Mouse (Mus musculus) hindlimb bud, embryonic 11.5 days (tissue): ENCODE measurements around the gene Fbxw4.

Experiments
- DNase-seq: peaks from one replicate; pipeline ENCODE4 v3.0.0-alpha.2; 2012; ENCODE audit warnings: low read depth, low spot score; ENCODE audit errors: extremely low spot score

Gene Fbxw4

DNA sequence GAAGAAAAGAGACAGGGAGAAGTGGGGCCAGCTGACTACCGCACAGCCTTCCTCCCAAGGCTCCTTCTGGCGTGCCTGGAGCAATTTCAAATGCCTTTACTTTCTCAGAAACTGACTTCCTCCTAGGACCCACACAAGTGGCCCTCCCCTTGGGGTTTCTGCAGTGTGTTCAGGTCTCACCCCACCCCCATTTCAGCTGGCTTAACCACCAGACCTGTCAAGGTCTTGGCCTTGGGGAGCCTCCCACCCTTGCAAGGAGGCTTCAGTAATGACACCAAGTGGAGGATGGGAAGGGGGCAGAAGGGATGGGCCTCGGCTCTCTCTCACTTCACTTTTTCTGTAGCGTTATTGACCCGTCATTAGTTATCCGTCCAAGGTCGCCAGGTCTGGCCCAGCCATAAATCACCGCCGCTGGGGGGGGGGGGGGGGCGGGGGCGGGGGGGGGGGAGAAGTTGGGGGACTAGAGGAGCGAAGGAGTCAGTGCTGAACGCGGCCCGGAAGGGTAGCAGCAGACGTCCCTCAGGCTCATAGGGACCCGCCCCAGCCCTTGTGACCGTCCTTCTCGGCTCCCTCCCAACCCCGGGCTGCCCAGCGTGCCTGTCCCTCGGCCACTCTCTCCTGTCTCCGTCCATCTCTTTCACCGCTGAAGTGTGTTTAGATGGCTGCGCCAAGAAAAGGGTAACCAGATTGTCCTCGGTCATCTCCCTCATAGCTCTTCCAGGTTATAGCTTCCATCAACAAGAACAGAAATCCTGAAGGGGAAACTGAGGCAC is 115.8 kb downstream of the Fbxw4 start:
- DNase-seq, result no peak

DNA sequence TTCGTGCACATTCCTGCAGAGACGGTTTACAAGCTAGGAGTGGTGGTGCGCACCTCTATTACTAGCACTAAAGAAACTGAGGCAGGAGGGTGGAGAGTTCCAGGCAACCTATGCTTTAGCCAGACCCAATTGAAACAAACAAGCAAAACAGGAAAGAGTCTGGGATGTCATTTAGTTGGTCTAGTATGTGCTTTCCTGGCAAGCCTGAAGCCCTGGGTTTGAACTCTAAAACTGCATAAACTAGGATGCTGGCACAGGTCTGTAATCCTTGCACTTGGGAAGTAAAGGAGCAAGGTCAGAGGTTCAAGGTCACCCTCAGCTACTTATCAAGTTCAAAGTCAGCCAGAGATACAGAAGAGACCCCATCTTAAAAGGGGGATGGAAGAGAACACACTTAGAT is 118.1 kb downstream of the Fbxw4 start:
- DNase-seq, result no peak

DNA sequence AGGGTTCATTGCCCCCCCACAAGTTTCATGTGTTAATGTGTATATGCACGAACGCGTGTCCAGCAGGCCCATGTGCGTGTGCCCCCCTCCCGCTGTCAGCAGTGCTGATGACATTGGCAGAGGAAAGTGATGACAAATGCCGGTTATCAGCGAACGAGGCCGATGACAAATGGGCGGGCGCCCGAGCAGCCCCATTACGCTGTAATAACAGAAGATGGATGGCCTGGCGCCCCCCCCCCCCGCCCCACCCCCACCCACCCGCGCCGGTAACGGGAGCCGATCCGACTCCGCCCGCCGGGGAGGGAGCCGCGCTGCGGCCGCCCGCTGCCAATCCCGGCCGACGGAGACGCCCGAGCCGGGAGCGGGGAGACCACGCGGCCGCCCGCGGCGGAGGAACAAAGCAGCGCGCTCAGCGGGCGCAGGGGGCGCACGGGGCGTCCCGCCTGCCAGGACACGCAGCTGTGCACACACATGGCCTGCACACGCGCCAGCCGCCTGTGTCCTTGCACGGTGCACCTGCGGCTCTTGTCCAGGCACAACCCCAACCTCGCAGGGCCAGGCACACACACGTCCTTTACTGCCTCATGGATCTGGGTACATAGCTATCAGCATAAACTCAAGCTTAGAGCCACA is 118.6 kb downstream of the Fbxw4 start:
- DNase-seq, result no peak

DNA sequence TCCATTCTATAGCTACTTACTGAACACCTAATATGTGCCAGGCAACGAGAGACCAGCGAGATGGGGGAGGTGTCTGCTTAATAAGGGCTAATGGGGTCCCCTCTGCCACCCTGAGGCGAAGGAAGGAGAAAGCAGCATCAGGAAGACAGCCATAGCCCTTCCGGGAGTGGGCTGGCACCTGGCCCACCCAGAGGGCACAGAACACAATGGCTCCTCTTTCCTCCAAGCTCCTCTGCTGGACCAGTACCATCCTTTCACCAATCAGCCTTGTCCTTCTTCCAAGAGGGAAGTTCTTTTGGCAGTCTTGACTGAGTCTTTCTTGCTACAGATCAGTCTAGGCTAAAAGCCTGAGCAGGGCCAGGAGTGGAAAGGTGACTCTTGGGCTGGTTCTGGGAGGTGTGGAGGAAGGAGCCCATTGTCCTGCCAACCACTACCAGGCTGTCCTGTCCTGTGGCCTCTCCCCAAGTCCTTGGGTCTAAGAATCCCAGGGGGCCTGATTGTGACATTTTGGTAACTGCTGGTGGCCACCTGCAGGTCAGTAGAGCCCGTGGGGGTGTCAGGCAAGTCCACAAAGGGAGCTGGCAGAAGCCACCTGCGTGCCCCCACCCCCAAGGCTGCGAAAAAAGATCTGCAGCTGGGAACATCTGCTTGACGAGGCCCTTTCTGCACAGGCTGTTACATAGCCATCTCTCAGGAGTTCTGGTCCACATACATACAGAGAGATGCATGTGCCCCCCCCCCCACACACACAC is 119.3 kb downstream of the Fbxw4 start:
- no peak for DNase-seq

DNA sequence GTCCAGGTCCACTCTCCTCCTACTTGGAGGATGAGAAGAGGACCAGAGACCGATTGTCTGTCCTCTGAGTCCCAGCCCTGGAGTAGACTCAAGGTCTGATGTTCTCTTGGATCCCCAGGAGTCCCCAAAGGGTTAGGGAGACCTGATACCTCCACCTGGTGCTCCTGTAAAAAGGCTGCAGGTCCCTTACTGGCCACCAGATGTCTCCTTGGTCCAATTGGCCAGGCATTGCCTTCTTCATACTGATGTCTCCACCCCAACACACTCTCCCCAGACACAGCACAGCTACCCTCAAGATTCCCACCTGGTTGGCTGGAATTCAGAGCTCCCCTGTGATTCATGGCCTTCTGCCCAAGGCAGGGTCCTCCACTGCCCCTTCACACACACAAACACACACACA is 122.6 kb downstream of the Fbxw4 start:
- no peak for DNase-seq

DNA sequence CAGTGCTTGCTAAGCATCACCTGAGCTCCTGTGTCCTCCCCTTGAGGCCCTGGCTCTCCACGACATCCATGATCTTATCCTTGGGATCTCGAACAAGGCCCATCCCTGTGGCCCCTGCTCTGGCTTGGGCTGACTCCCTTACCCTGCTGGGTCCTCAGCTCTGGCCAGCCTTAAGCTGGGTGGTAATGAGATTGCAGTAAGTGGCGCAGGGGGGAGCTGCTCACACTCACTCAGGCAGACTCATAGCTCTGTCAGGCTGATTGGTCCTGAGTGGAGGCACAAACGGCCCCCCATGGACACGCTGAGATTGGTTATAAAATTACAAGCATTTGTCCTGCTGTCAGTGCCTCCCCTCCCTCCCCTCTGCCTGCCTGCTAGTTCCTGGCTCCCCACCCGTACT is 124.2 kb downstream of the Fbxw4 start:
- DNase-seq, result no peak

DNA sequence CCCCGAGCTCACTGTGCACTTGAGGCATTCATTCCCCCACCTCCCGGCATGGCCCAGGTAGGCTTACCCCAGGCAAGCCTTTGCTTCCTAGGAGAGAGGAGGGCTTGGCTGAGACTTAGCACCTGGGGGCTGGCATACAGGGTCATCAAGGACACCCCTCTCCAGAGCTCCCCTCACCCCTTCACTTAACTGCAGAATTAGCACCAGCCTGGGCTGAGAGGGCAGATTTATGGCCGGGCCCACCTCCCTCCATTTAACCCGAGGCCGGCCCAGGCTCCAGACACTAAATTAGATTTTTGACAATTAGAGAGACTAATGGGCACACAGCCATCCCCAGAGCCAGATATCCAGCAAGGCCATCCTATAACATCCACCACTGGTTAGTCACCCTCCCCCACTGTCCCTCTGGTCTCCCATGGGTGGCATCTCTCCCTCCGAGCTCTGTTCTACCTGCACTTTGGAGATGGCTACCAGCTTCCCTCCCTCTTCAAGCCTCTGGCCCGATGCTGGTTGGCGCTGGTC is 124.8 kb downstream of the Fbxw4 start:
- DNase-seq, result no peak

DNA sequence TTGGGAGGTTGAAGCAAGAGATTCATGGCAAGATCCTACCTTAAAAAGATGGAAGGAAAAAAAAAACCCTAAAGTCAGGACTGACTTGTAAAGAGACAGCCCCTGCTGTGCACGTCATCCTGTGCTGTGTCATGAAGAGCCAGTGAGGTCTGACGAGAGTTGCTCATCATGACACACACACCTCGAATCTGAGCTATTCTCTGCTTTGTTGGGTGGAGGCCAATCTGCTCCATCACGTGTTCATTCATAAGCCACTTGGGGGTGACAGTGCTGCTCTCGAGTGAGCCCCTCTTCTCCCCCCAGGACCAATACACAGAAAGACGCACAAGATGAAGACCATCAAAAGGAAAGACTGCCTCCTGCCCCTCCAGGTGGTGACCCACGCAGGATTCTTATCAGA is 126.5 kb downstream of the Fbxw4 start:
- no peak for DNase-seq

DNA sequence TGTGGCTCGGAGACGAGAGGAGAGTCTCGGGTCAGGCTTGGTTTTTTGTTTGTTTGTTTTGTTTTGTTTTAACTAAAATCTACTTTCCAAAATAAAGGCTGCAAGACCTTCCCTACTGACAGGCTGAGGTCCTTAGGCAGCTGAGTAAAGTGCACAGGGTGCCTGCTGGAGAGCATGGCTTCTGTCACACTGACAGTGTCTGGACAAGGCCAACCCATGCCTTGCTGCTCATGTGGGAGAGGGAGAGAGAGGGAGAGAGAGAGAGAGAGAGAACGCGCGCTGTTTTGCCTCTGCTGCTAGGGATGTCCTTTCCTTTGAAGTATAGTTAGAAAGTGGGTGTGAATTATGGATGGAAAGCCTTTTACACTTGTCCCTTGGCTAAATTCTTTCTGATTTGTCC is 128.6 kb downstream of the Fbxw4 start:
- DNase-seq, result no peak

DNA sequence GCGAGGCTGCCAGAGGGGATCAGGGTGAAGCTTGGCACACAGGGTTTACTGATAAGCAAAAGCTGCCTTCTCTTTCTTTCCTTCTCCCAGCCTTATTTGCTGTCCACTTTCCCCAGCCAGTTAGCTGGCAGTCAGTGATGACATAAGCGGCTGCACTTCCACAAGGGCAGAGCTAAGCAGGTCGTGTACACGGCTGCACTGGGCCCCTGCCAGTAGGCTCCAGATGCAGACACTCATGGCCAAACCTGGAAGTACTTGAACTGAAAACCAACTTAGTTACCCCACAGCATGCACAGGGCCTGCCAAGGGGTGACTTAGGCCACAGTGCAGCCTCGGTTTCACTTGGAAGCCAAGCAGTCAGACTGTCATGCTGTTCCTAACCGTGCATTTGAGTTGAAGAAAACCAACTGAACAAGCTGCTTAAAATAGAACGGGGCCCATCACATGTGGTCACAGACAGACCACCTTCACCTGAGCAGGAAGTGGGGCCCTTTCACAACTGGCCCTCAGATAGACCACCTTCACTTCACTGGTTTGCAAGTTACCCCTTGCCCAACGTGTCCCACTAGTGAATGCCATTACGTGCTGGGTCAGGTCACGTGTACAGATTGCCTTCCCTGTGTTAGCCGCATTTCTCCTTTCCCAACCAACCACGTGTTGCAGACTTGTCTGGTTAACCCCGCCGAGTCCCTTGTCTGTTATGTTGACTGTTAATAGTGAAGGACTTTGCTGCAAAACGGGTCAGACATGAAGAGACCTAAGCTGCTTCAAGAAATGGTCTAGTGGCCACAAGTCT is 129.7 kb downstream of the Fbxw4 start:
- no peak for DNase-seq

DNA sequence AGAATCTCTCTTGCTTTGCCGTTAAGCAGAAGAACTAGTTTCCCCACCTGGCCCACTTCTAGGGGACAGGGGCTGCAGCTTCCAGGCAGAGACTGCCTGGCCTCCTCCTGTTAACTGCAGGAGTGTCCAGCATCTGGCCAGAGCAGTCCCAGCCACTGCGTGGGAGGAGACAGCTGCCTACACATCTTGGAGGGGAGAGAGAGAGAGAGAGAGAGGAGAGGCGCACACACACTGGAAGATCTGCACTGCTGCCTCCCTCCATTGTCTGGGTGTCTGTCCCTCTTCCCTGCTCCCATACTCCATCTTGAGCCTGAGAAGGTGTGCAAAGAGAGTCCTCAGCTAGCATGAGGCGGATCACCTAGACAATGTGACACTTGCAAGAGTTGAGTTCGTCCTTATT is 130.8 kb downstream of the Fbxw4 start:
- no peak for DNase-seq
